Mouse (Mus musculus) kidney, adult 2 months (tissue): Measurements from ENCODE around the gene Lzts2.

ENCODE experiments used
- CTCF ChIP-seq: fragments of 200-500 bp; conservative IDR thresholded peaks from 2 replicates; pipeline ENCODE4 v1.5.1; 2011; ENCODE audit warnings: low read depth, mild to moderate bottlenecking, control low read depth, low read length, moderate library complexity, mixed read lengths; ENCODE audit not compliant: insufficient read depth, insufficient read length
- POLR2A ChIP-seq: fragments of 200-500 bp; IDR thresholded peaks from one replicate; pipeline ENCODE4 v1.6.1; 2011; ENCODE audit warnings: low read depth, low read length, control low read depth

- no peak for TF ChIP-seq POLR2A
- TF ChIP-seq CTCF, result no peak
Observed at GRCm38 (mm10) chr19:45021362-45021761, 7.1 kb downstream of the Lzts2 start.
